Mouse (Mus musculus) CD4-positive, CD25-positive, alpha-beta regulatory T cell, adult 4 months (primary cell): ENCODE measurements around the gene Mast4. TPM values are rescaled to one million over a fixed set of nuclear protein-coding genes. Genes with fewer than 3 reads are reported as not detected.

Source experiments
- ATAC-seq: one replicate; pipeline ENCODE4 v1.8.0; 2017
- polyA plus RNA-seq, 2 experiments: library from polyadenylated mRNA; unstranded; fragments of 100-300 nt; shearing (Covaris generic); gene quantifications; one replicate each; pipeline ENCODE4 v1.2.1; 2017

Gene Mast4
- polyA plus RNA-seq, 2 experiments from 2014 or later = 18.5 to 22.4 TPM

- no peak for ATAC-seq
Observed at GRCm38 (mm10) chr13:103195847-103196246, 138.4 kb downstream of the Mast4 start.

GRCm38 (mm10) chr13:103183566-103183965 is 150.7 kb downstream of the Mast4 start:
- ATAC-seq = no peak

GRCm38 (mm10) chr13:103181836-103182235 is 152.5 kb downstream of the Mast4 start:
- ATAC-seq = no peak

- no peak for ATAC-seq
Observed at GRCm38 (mm10) chr13:103176871-103177270, 157.4 kb downstream of the Mast4 start.

GRCm38 (mm10) chr13:103174431-103174830 is 159.9 kb downstream of the Mast4 start:
- no peak for ATAC-seq

- ATAC-seq = no peak
Observed at GRCm38 (mm10) chr13:103173545-103174182, 160.6 kb downstream of the Mast4 start.

- ATAC-seq = no peak
Observed at GRCm38 (mm10) chr13:103151944-103152343, 182.4 kb downstream of the Mast4 start.

GRCm38 (mm10) chr13:103151171-103151570 is 183.1 kb downstream of the Mast4 start:
- ATAC-seq = no peak

- no peak for ATAC-seq
Observed at GRCm38 (mm10) chr13:103150671-103151070, 183.6 kb downstream of the Mast4 start.

- ATAC-seq = no peak
Observed at GRCm38 (mm10) chr13:103149415-103149814, 184.9 kb downstream of the Mast4 start.

GRCm38 (mm10) chr13:103144343-103144742 is 190.0 kb downstream of the Mast4 start:
- ATAC-seq = no peak

- no peak for ATAC-seq
Observed at GRCm38 (mm10) chr13:103141304-103141703, 193.0 kb downstream of the Mast4 start.

- no peak for ATAC-seq
Observed at GRCm38 (mm10) chr13:103140051-103140450, 194.2 kb downstream of the Mast4 start.

- ATAC-seq = no peak
Observed at GRCm38 (mm10) chr13:103138298-103138697, 196.0 kb downstream of the Mast4 start.

- ATAC-seq = no peak
Observed at GRCm38 (mm10) chr13:103135224-103135883, 198.9 kb downstream of the Mast4 start.

- no peak for ATAC-seq
Observed at GRCm38 (mm10) chr13:103131781-103132180, 202.5 kb downstream of the Mast4 start.

GRCm38 (mm10) chr13:103129130-103129797 is 205.0 kb downstream of the Mast4 start:
- no peak for ATAC-seq

GRCm38 (mm10) chr13:103128729-103129128 is 205.6 kb downstream of the Mast4 start:
- ATAC-seq = no peak

GRCm38 (mm10) chr13:103127594-103127993 is 206.7 kb downstream of the Mast4 start:
- ATAC-seq = no peak

GRCm38 (mm10) chr13:103123716-103124115 is 210.6 kb downstream of the Mast4 start:
- ATAC-seq = no peak

- ATAC-seq = no peak
Observed at GRCm38 (mm10) chr13:103121796-103122792, 212.2 kb downstream of the Mast4 start.

GRCm38 (mm10) chr13:103120669-103121131 is 213.6 kb downstream of the Mast4 start:
- no peak for ATAC-seq
